Mouse (Mus musculus) heart, postnatal 10 days (tissue): ENCODE results near the gene Tspan9. TPM values are rescaled to one million over a fixed set of nuclear protein-coding genes. Genes with fewer than 3 reads are reported as not detected.
A peak's percentile ranks its signal among the peaks of the same experiment; 100 is the strongest.

ENCODE experiments used
- DNase-seq, 2 experiments: peaks; one replicate each; pipeline ENCODE4 v3.0.0; 2021
- intact Hi-C: fragments of 180-260 bp; cut with DNase I; formaldehyde crosslinking; loops from one replicate; pipeline ENCODE4 v1.15.1; 2025
- total RNA-seq, 2 experiments: library from RNA; stranded (reverse); gene quantifications; 2 replicates each; pipeline ENCODE4 v1.2.3; 2021

Gene Tspan9
- total RNA-seq, 2 experiments from 2014 or later, result 184 to 197 TPM

GRCm38 (mm10) chr6:127996928-127997327 lies 146.5 kb downstream of the Tspan9 start:
- no peak for DNase-seq
- intact Hi-C loops, result no loop called here

GRCm38 (mm10) chr6:127992993-127993392 lies 150.4 kb downstream of the Tspan9 start:
- no peak for DNase-seq
- intact Hi-C loops, result loop anchor here (5.0 kb wide), 1 partner anchor 39 kb away; no protein-coding TSS in a partner anchor

- peak; percentile 77 to 84 for DNase-seq
- intact Hi-C loops, result loop anchor here (5.0 kb wide), 1 partner anchor 41 kb away; no protein-coding TSS in a partner anchor
Measured at GRCm38 (mm10) chr6:127991509-127992176, 151.8 kb downstream of the Tspan9 start.

- intact Hi-C loops, result loop anchor here (5.0 kb wide), 1 partner anchor 43 kb away; no protein-coding TSS in a partner anchor
- DNase-seq, result peak; percentile 98
Measured at GRCm38 (mm10) chr6:127989624-127990212, 153.7 kb downstream of the Tspan9 start.

GRCm38 (mm10) chr6:127988944-127989494 lies 154.4 kb downstream of the Tspan9 start:
- DNase-seq, result peak in 1 of 2 experiments; percentile 52
- intact Hi-C loops, result no loop called here

- DNase-seq, result peak in 1 of 2 experiments; percentile 59
- intact Hi-C loops, result no loop called here
Measured at GRCm38 (mm10) chr6:127987374-127987773, 156.0 kb downstream of the Tspan9 start.

- intact Hi-C loops, result no loop called here
- DNase-seq, result peak; percentile 72 to 79
Measured at GRCm38 (mm10) chr6:127986357-127986756, 157.0 kb downstream of the Tspan9 start.

GRCm38 (mm10) chr6:127981176-127981575 lies 162.2 kb downstream of the Tspan9 start:
- intact Hi-C loops, result no loop called here
- DNase-seq, result peak; percentile 54 to 60

GRCm38 (mm10) chr6:127980381-127981045 lies 162.9 kb downstream of the Tspan9 start:
- intact Hi-C loops, result no loop called here
- no peak for DNase-seq

- intact Hi-C loops, result no loop called here
- no peak for DNase-seq
Measured at GRCm38 (mm10) chr6:127979831-127980230, 163.6 kb downstream of the Tspan9 start.

GRCm38 (mm10) chr6:127978941-127979340 lies 164.5 kb downstream of the Tspan9 start:
- intact Hi-C loops, result no loop called here

GRCm38 (mm10) chr6:127976695-127977094 lies 166.7 kb downstream of the Tspan9 start:
- intact Hi-C loops, result no loop called here
- no peak for DNase-seq

More at GRCm38 (mm10) chr6:127978941-127979340, 164.5 kb downstream of the Tspan9 start:
- DNase-seq, result no peak

- intact Hi-C loops, result no loop called here
- DNase-seq, result no peak
Measured at GRCm38 (mm10) chr6:127974000-127974399, 169.4 kb downstream of the Tspan9 start.

GRCm38 (mm10) chr6:127973553-127973952 lies 169.8 kb downstream of the Tspan9 start:
- intact Hi-C loops, result no loop called here
- no peak for DNase-seq

- DNase-seq, result no peak
- intact Hi-C loops, result loop anchor here (2.0 kb wide), 1 partner anchor 59 kb away; no protein-coding TSS in a partner anchor
Measured at GRCm38 (mm10) chr6:127971931-127972330, 171.5 kb downstream of the Tspan9 start.

GRCm38 (mm10) chr6:127970848-127971247 lies 172.5 kb downstream of the Tspan9 start:
- DNase-seq, result no peak
- intact Hi-C loops, result loop anchor here (1.0 to 2.0 kb wide), 3 partner anchors 60 to 174 kb away; no protein-coding TSS in a partner anchor

- intact Hi-C loops, result loop anchor here (1.0 to 2.0 kb wide), 3 partner anchors 61 to 175 kb away; no protein-coding TSS in a partner anchor
- peak; percentile 84 to 90 for DNase-seq
Measured at GRCm38 (mm10) chr6:127970120-127970519, 173.3 kb downstream of the Tspan9 start.

GRCm38 (mm10) chr6:127969709-127970108 lies 173.7 kb downstream of the Tspan9 start:
- no peak for DNase-seq
- intact Hi-C loops, result loop anchor here (1.0 to 10.0 kb wide), 4 partner anchors 61 to 335 kb away; partner anchors contain the start of gene Tead4

- intact Hi-C loops, result loop anchor here (10.0 kb wide), 1 partner anchor 339 kb away; the partner anchor contains the start of gene Tead4
- DNase-seq, result peak in 1 of 2 experiments; percentile 49
Measured at GRCm38 (mm10) chr6:127965497-127965896, 177.9 kb downstream of the Tspan9 start.

- no peak for DNase-seq
- intact Hi-C loops, result loop anchor here (10.0 kb wide), 1 partner anchor 345 kb away; the partner anchor contains the start of gene Tead4
Measured at GRCm38 (mm10) chr6:127960203-127960602, 183.2 kb downstream of the Tspan9 start.

GRCm38 (mm10) chr6:127956172-127956571 lies 187.2 kb downstream of the Tspan9 start:
- intact Hi-C loops, result no loop called here
- DNase-seq, result no peak
